Mouse (Mus musculus): ENCODE results near the gene Smim4. TPM values are rescaled to one million over a fixed set of nuclear protein-coding genes. Genes with fewer than 3 reads are reported as not detected.

Gene Smim4
- 70.8 and 75.2 TPM in 2 replicates for polyA plus RNA-seq (2015; fragmentation: Nextera tagmentation; extraction: Ambion mirVana)

GRCm38 (mm10) chr14:31128826-31129219 is at the start of gene Smim4:
Gene Smim4, minus strand, starts transcription at chr14:31128956.
- peak within 1 kb of the TSS; percentile 85 for H3K9ac ChIP-seq
- peak within 1 kb of the TSS; percentile 79 for H3K4me2 ChIP-seq
- under 1% methylated on average over 33 of the region's 33 CpGs for whole genome bisulfite sequencing
- no peaks in the 10 kb centered on the region for H3K27me3 ChIP-seq
- peaks cover 55% of the 10 kb centered on the region for H3K4me1 ChIP-seq
- no peaks in the 10 kb centered on the region for H3K9me3 ChIP-seq
- ATAC-seq (ENCODE audit: borderline replicate concordance, extremely low read depth, low FRiP score, low TSS enrichment) = peak; percentile 93
- H3K27ac ChIP-seq = peak within 1 kb of the TSS; percentile 96
- H3K36me3 ChIP-seq = peaks cover 2% of the 10 kb centered on the region; the same call in 1 of the 2 replicates
- H3K4me3 ChIP-seq = peak within 1 kb of the TSS; percentile 74

- Histone ChIP-seq H3K4me2 (no peak overlapping the region), H3K27me3 (no peaks in the 10 kb centered on the region), H3K36me3 (peaks cover 97% of the 10 kb centered on the region), H3K4me3 (no peak overlapping the region), H3K27ac (no peak overlapping the region), H3K4me1 (peaks cover 13% of the 10 kb centered on the region; the same call in 1 of the 2 replicates), H3K9ac (no peak overlapping the region), H3K9me3 (no peaks in the 10 kb centered on the region)
- 89% methylated on average over 5 of the region's 5 CpGs for WGBS
- no peak for ATAC-seq (ENCODE audit: borderline replicate concordance, extremely low read depth, low FRiP score, low TSS enrichment)
Observed at GRCm38 (mm10) chr14:31177715-31178114, 49.0 kb upstream of the Smim4 start.

- H3K27me3 ChIP-seq = no peaks in the 10 kb centered on the region
- no peak overlapping the region for H3K4me2 ChIP-seq
- peaks cover 12% of the 10 kb centered on the region; the same call in 1 of the 2 replicates for H3K4me1 ChIP-seq
- WGBS = 79% methylated on average over 16 of the region's 16 CpGs
- peaks cover 97% of the 10 kb centered on the region for H3K36me3 ChIP-seq
- no peak overlapping the region for H3K4me3 ChIP-seq
- no peaks in the 10 kb centered on the region for H3K9me3 ChIP-seq
- no peak overlapping the region for H3K9ac ChIP-seq
- no peak overlapping the region for H3K27ac ChIP-seq
- ATAC-seq (ENCODE audit: borderline replicate concordance, extremely low read depth, low FRiP score, low TSS enrichment) = no peak
Observed at GRCm38 (mm10) chr14:31177287-31177686, 48.5 kb upstream of the Smim4 start.

GRCm38 (mm10) chr14:31173537-31173936 is 44.8 kb upstream of the Smim4 start:
- Histone ChIP-seq H3K4me3 (no peak overlapping the region), H3K27ac (peak overlapping the region; percentile 25; the same call in 1 of the 2 replicates), H3K4me2 (no peak overlapping the region), H3K36me3 (peaks cover 87% of the 10 kb centered on the region), H3K9me3 (no peaks in the 10 kb centered on the region), H3K4me1 (0 out of 2 replicates have a peak, but pooled peaks cover 7% of the 10 kb centered on the region), H3K9ac (no peak overlapping the region), H3K27me3 (no peaks in the 10 kb centered on the region)
- WGBS = 82% methylated on average over 7 of the region's 7 CpGs
- no peak for ATAC-seq (ENCODE audit: borderline replicate concordance, extremely low read depth, low FRiP score, low TSS enrichment)

GRCm38 (mm10) chr14:31172781-31173455 is 44.2 kb upstream of the Smim4 start:
- H3K27me3 ChIP-seq = no peaks in the 10 kb centered on the region
- no peak for ATAC-seq (ENCODE audit: borderline replicate concordance, extremely low read depth, low FRiP score, low TSS enrichment)
- no peak overlapping the region for H3K4me3 ChIP-seq
- H3K9ac ChIP-seq = no peak overlapping the region
- 66% methylated on average over 18 of the region's 18 CpGs for WGBS
- peaks cover 82% of the 10 kb centered on the region for H3K36me3 ChIP-seq
- no peaks in the 10 kb centered on the region for H3K9me3 ChIP-seq
- 0 out of 2 replicates have a peak, but pooled peaks cover 7% of the 10 kb centered on the region for H3K4me1 ChIP-seq
- H3K27ac ChIP-seq = peak overlapping the region; percentile 45; the same call in 1 of the 2 replicates
- no peak overlapping the region for H3K4me2 ChIP-seq

- peaks cover 71% of the 10 kb centered on the region for H3K36me3 ChIP-seq
- WGBS = 96% methylated on average over 15 of the region's 15 CpGs
- H3K4me2 ChIP-seq = no peak overlapping the region
- ATAC-seq (ENCODE audit: borderline replicate concordance, extremely low read depth, low FRiP score, low TSS enrichment) = no peak
- H3K9ac ChIP-seq = no peak overlapping the region
- H3K27me3 ChIP-seq = no peaks in the 10 kb centered on the region
- no peak overlapping the region for H3K4me3 ChIP-seq
- 0 out of 2 replicates have a peak, but pooled peaks cover 7% of the 10 kb centered on the region for H3K4me1 ChIP-seq
- no peaks in the 10 kb centered on the region for H3K9me3 ChIP-seq
- no peak overlapping the region for H3K27ac ChIP-seq
Observed at GRCm38 (mm10) chr14:31171821-31172220, 43.1 kb upstream of the Smim4 start.

- Histone ChIP-seq H3K4me2 (no peak overlapping the region), H3K9ac (no peak overlapping the region), H3K36me3 (peaks cover 67% of the 10 kb centered on the region), H3K4me1 (0 out of 2 replicates have a peak, but pooled peaks cover 7% of the 10 kb centered on the region), H3K9me3 (no peaks in the 10 kb centered on the region), H3K27ac (no peak overlapping the region), H3K4me3 (no peak overlapping the region), H3K27me3 (no peaks in the 10 kb centered on the region)
- WGBS = 86% methylated on average over 11 of the region's 11 CpGs
- ATAC-seq (ENCODE audit: borderline replicate concordance, extremely low read depth, low FRiP score, low TSS enrichment) = no peak
Observed at GRCm38 (mm10) chr14:31171386-31171785, 42.6 kb upstream of the Smim4 start.

- Histone ChIP-seq H3K9me3 (no peaks in the 10 kb centered on the region), H3K27ac (no peak overlapping the region), H3K9ac (no peak overlapping the region), H3K4me3 (no peak overlapping the region), H3K4me2 (no peak overlapping the region), H3K27me3 (no peaks in the 10 kb centered on the region), H3K36me3 (peaks cover 62% of the 10 kb centered on the region), H3K4me1 (0 out of 2 replicates have a peak, but pooled peaks cover 7% of the 10 kb centered on the region)
- WGBS = 78% methylated on average over 13 of the region's 13 CpGs
- no peak for ATAC-seq (ENCODE audit: borderline replicate concordance, extremely low read depth, low FRiP score, low TSS enrichment)
Observed at GRCm38 (mm10) chr14:31170963-31171362, 42.2 kb upstream of the Smim4 start.

GRCm38 (mm10) chr14:31169508-31169907 is 40.8 kb upstream of the Smim4 start:
- Histone ChIP-seq H3K4me3 (no peak overlapping the region), H3K36me3 (peaks cover 48% of the 10 kb centered on the region), H3K9me3 (no peaks in the 10 kb centered on the region), H3K4me2 (no peak overlapping the region), H3K9ac (no peak overlapping the region), H3K27me3 (no peaks in the 10 kb centered on the region), H3K4me1 (0 out of 2 replicates have a peak, but pooled peaks cover 7% of the 10 kb centered on the region), H3K27ac (no peak overlapping the region)
- WGBS = 69% methylated on average over 6 of the region's 6 CpGs
- no peak for ATAC-seq (ENCODE audit: borderline replicate concordance, extremely low read depth, low FRiP score, low TSS enrichment)

- Histone ChIP-seq H3K4me2 (peak within 1 kb of the TSS; percentile 44), H3K9me3 (no peaks in the 10 kb centered on the region), H3K27ac (0 out of 2 replicates have a peak within 1 kb of the TSS, but pooled peaks have one; percentile 37), H3K4me1 (no peaks in the 10 kb centered on the region; the same call in 1 of the 2 replicates), H3K27me3 (no peaks in the 10 kb centered on the region), H3K36me3 (peaks cover 37% of the 10 kb centered on the region), H3K9ac (no peak within 1 kb of the TSS), H3K4me3 (peak within 1 kb of the TSS; percentile 29)
- peak; percentile 16; the same call in 1 of the 2 replicates for ATAC-seq (ENCODE audit: borderline replicate concordance, extremely low read depth, low FRiP score, low TSS enrichment)
- 23% methylated on average over 10 of the region's 10 CpGs for WGBS
Observed at GRCm38 (mm10) chr14:31168425-31168824, 39.7 kb upstream of the Smim4 start, which contains the start of gene Stab1. Gene Stab1, minus strand, starts transcription at chr14:31168641.

GRCm38 (mm10) chr14:31166827-31167226 is 38.1 kb upstream of the Smim4 start:
- Histone ChIP-seq H3K9ac (peak overlapping the region; percentile 2; the same call in 1 of the 2 replicates), H3K27me3 (no peaks in the 10 kb centered on the region), H3K36me3 (peaks cover 21% of the 10 kb centered on the region), H3K4me2 (peak overlapping the region; percentile 44), H3K27ac (no peak overlapping the region), H3K9me3 (no peaks in the 10 kb centered on the region), H3K4me1 (no peaks in the 10 kb centered on the region; the same call in 1 of the 2 replicates), H3K4me3 (peak overlapping the region; percentile 29)
- 41% methylated on average over 9 of the region's 9 CpGs for WGBS
- ATAC-seq (ENCODE audit: borderline replicate concordance, extremely low read depth, low FRiP score, low TSS enrichment) = no peak

All from lung, embryonic 15.5 days (tissue).